Mouse (Mus musculus) MEL-GATA-1-ER (cell line): Measurements from ENCODE around the gene Cfdp1.
A peak's percentile ranks its signal among the peaks of the same experiment; 100 is the strongest.

Experiments used
- DNase-seq: peaks from one replicate; pipeline ENCODE4 v3.0.0-alpha.2; 2012; ENCODE audit warnings: low read depth; ENCODE audit errors: extremely low read depth

Gene Cfdp1

DNA sequence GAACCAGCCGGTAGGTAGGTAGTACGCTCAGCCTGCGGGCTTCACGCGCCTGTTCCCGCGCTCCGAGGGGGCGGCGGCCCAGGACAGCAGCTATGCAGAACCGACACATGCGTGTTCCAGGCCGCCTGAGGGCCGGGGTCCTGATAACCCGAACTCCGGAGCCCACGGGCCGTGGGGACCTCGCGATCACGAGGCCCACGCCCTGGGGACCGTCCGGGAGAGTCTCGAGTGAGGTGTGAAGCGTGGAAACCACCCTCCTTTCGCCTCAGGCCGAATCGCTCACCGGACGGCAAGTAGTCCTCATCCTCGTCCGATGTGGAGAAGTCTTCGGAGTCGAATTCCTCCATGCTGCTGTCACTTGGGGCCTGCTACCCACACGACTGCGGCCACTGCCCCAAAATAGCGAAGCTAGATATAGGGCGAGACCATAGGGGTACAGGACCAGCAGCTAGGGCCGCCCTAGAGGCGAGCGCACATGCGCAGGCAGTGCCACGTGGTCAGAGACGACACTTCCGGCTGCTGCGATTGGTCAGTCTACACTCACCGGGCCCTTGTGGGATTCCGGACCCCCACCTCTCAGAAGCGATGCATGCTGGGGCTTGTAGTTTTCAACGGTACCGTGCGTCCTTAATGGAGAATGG lies at the start of gene Cfdp1:
Gene Cfdp1, minus strand, starts transcription at position 431 of the 641 bp plus-strand sequence.
- DNase-seq: peak; percentile 95

DNA sequence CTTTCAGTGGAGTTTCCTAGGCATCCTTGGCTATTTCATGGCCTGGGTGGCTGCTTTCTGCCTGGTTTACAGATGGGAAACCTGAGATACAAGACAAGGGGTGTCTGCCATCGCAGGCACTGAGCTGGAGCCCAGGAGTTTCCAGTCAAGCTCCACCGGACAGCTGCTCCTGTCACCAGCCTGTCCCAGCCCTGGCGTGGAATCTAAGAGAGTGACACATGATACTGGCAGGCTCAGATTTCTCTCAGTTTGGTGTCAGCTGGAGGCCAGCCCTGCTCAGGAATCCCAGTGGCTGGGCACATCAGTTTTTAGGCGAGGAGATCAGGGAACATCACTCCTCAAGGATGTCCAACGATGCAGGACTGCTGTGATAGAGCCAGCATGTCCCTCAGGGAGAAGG lies 48.0 kb upstream of the Cfdp1 start:
- DNase-seq: no peak

DNA sequence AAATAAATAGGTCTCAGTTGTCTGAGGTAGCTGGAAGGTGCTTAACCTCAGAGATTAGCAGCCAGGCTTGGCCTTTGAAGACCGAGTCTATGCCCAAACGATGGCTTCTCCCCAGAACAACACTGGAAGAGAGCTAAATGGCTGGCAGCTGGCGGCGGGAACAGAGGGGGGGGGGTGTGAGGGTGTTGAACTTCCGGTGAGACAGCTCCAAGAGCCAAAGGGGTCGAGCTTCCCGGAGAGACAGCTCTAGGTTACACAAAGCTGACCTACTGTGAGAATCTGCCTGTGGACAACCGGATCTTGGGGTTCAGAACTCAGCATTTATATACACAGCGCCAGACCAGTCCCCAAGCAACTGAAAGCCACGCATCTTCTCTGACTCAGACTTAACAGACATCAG lies 44.5 kb upstream of the Cfdp1 start:
- DNase-seq: no peak

DNA sequence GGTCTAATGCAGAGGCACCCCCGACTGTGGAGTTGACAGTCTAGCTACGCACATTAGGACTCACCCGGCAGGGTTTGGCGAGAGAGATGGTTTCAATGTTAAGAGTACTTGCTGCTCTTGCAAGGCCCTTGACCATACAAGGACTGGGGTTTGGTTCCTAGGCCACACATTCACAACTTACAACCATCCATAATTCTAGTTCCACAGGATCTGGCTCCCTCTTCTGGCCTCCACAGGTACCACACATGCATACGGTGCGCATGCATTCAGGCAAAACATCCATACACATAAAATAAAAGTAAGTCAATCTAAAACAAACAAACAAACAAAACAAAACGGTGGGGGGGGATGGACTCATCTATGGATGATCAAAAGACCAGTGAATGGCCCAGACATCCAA lies 40.9 kb upstream of the Cfdp1 start:
- no peak for DNase-seq

DNA sequence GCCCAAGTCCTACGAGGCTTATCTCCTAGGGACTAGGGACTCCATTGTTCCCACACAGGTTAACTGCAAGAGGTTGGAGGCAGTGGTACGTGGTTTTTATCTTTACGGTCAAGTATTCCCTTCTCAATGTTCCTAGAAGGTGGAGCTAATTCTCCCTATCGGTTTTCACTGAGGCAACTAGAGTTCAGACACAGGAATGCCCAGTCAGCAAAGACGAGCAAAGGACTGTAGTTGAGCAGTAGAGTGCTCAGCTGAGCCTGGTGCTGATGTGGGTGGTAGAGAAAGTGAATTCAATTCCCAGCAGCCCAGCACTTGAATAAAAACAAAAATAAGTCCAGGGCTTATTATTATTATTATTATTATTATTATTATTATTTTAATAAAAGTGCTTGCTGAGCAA lies 38.5 kb upstream of the Cfdp1 start:
- no peak for DNase-seq

DNA sequence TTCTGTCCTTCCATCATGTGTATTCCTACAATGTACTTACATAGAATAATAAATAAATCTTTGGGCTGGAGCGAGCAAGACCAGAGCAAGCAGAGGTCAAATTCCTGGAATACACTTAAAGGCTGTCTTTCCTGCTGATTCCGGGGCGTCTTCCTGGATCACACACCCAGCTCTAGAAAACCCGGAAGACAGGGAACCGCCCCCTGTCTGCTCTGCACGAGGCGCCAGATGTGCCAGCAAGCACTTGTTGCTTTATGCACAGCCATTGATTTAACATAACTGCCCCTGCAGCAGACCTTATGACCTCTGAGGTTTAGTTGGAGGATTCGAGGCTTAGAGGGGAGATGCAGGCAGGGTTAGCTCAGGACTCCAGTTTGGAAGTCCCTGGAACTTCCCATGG lies 37.9 kb upstream of the Cfdp1 start:
- no peak for DNase-seq

DNA sequence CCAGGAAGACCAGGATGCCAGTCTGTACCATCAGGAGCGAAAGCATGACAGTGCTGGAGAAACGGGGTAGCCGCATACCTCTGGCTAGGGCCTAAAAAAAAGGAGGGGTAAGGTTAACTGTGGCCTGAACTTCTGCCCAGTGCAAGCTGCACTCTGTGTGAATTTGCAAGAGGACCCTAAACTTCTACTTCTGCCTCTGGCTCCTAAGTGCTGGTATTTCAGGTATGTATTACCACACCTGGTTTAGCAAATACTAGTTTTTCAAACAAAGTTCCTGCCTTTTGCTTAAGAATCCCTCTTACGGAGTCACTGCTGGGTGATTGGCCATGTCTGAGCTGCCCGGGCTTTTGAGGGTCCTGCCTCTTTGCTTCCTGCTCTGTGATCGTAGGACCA lies 36.8 kb upstream of the Cfdp1 start:
- DNase-seq: no peak

DNA sequence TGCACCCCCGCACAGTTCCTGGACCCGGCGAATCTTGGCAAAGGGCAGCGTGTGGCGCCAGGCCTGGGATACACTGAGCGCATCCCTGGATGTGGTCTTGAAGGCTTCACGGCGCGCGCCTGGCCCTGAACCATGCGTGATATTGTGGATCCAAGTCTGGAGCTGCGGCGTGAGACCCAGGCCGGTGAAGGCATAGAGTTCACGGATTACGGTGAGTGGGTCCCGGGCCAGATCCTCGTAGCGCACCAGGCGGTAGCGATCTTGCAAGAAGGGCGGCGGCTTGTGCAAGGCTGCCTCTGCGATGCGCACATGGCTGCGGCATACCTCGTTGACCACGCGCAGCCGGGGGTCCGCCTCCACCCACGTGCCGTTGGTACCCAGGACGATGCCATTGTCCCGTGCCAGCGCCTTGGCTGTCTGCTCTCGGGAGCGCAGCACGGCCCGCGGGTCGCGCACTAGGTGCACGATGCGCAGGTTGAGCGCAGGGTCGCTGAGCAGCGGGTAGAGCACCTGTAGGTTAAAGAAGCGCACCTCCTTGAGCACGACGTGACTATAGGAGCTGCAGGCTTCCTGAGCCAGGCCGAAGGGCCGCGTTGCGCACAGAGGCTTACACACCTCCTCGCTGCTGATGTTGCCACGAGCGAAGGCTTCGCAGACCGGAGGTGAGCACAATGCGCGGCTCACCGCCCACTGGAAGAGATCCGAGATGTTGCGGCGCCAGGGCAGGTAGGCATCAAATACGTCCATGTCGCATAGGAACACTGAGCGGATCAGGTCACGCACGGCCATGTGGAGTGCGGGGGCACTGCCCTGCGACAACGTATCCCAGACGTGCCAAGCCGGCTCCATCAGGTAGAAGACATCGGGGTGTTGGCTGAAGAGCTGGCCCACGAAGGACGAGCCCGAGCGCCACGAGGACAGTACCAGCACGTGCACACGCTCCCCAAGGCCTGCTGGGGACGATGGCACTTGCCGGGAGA lies 36.1 kb upstream of the Cfdp1 start:
- no peak for DNase-seq

DNA sequence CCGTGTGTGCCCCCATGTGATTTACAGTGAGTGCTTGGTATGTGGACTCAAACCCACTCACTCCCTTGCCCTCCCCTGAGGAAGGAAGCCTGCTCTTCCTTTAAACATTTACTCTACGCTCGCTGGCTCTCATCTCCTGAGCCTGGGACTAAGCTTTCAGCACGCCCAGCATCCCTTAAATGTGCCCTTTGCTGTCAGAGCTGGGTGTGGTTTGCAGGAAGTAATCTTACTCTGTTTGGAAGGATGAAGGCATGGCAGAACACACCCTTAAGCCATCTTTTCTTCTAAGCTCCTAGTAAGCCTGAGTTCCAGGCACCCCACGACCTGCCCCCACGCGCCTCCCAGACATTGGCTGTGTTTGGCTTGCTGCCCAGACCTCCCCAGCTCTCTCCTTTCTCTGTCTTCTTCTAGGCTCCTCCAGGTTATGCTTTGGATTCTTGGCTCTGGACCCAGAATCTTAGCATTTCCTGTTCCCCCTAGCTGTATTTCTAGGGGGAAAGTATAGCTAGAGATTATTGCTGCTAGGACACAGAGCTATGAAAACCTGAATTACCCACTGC lies 34.1 kb upstream of the Cfdp1 start:
- DNase-seq: no peak

DNA sequence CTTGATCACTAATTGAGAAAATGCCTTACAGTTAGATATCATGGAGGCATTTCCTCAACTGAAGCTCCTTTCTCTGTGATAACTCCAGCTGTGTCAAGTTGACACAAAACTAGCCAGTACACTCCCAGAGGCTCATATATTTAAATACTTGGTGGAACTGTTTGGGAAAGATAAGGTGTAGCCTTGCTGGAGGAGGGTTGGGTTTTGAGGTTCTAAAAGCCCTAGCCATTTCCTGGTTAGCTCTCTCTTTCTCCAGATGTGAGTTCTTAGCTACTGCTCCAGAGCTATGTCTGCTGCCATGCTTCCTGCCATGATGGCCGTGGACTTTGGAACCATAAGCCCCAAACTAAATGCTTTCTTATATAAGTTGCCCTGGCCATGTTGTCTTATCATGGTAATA lies 33.4 kb upstream of the Cfdp1 start:
- peak; percentile 93 for DNase-seq

DNA sequence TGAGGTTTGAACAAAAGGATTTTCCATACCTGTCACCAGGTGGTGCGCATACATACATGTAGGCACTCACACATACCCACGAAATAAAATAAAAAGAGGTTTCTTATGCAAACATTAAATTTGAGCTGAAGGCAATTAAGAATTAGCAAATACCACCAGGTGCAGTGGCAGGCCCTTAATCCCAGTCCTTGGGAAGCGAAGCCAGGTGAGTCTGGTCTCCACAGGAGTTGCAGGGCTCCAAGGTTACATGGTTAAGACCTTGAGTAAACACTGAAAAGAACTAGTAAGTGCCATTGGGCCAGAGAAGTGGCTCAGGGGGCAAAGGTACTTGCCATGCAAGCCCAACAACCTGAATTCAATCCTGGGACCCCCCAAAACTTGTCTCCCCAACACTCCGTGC lies 29.5 kb upstream of the Cfdp1 start:
- DNase-seq: no peak

DNA sequence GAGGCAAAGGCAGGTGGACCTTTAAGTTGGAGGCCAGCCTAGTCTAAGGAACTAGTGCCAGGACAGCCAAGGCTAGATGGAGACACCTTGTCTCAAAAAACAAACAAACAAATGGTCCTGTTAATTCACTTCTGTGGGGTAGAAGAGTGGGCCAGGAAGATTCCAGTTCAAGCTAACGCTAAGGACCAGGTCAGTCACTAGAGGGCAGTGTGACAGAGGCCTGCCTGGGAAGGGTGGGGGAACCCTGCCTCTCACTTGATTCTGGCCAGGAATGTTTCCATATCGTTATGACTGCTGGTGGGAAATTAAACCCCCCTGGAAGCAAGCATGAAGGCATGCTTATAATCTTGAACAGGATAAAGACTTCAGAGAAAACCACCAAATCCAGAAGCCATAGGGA lies 27.5 kb upstream of the Cfdp1 start:
- no peak for DNase-seq

DNA sequence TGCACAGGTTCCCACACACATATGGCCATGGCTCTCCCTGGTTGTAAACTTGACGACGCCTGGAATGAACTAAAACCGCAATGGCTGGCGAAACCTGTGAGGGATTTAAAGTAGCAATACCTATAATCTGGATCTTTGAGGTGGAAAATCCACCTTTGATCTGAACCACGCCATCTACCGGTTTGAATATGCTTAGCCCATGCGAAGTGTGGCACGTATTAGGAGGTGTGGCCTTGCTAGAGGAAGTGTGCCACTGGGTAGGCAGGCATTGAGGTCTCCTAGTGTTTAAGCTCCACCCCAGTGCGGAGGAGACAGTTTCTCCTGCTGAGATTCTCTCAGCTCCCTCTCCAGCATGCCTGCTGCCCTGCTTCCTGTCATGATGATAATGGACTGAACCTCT lies 23.6 kb upstream of the Cfdp1 start:
- DNase-seq: no peak

DNA sequence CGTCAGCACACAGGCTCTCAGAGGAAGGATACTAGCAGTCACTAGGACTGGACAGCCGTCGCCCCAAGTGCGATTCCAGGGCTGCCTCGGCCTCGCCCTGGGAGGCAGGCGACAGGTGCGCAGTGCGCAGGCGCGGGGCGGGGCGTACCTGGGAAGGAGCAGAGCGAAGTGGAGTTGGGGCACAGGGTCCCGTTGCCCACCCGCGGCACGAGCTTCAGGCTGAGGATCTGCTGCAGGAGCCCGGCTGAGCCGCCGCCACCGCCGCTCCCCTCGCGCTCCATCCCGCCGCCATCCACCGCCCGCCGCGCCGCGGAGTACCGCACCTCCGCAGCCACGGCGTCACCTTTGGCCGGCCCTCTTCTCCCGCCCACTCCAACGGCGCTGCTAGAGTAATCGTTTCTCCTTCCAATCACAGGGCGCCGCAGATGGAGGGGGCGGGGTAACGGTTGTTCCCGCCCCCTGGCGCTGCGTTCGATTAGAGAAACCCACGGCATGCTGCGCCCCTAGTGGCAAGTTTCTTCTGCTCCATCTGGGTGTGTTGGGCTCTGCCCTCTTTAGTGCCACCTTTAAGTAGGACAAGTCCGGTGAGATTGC lies 22.4 kb upstream of the Cfdp1 start, which contains the start of gene Tmem170:
Gene Tmem170, minus strand, starts transcription at position 396 of the 594 bp plus-strand sequence.
- peak; percentile 91 for DNase-seq

DNA sequence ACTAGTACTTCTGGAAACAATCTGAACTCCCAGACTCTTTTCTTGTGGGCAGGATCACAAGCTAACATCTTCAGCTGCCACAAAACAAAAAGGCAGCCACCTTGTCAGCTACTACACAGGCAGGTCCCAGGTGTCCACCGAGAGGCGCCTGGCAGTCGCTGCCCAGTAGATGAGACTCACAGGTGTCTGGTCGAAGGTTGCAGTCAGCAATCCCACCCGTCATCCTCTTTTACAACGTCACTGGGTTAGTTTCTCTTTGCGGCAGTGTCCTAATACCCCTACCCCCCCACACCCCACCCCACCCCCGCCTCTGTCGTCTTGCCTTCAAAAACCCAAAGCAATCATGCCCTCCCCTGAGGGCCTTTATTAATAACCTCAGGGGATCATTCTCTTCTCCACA lies 21.7 kb upstream of the Cfdp1 start:
- DNase-seq: no peak

DNA sequence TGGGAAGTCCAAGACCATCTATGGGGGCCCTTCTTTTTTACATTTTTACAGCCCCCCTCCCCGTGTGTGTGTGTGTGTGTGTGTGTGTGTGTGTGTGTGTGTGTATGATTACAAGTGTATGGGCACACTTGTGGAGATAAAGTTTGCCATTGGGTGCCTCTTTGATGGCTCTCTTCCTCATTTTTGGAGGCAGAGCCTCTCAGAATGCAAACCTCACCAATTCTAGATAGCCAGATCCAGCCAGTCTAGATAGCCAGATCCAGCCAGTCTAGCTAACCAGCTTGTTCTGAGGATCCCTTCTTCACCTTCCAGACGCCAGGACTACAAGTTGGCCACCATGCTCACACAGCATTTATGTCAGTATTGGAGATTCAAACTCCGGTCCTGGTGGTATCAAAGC lies 17.2 kb upstream of the Cfdp1 start:
- DNase-seq: peak; percentile 73

DNA sequence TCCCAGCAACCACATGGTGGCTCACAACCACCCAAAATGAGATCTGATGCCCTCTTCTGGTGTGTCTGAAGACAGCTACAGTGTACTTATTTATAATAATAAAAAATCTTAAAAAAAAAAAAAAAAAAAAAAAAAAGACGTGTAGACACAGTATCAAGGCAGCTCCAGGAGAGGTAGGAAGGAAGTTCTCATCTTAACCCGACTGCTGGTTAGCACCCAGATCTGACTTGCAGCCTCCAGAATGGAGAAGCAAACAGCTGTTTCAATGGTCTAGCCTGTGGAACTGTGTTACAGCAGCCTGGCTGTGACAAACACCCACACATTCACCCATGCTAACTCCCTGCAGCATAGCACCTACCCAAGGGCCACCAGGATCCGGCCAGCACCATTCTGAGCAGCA lies 16.3 kb upstream of the Cfdp1 start:
- no peak for DNase-seq

DNA sequence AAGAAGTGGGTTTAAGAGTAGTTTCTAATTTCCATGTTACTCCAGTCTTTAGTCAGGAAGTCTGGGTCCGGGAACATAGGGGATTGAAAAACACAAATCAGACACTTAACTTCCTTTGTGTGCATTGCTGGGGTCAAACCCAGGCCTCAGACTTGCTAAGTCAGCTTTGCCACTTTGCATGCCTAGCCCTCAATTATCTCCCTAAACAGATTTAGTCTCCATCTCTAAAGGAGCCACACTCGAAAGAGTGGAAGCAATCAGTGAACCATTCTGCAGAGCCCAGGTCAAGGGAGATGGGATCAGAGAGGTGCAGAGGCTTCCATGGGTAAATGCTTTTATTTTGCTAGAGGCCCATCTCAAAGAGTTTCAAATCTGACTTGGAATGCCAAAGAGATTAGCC lies 14.6 kb upstream of the Cfdp1 start:
- no peak for DNase-seq

DNA sequence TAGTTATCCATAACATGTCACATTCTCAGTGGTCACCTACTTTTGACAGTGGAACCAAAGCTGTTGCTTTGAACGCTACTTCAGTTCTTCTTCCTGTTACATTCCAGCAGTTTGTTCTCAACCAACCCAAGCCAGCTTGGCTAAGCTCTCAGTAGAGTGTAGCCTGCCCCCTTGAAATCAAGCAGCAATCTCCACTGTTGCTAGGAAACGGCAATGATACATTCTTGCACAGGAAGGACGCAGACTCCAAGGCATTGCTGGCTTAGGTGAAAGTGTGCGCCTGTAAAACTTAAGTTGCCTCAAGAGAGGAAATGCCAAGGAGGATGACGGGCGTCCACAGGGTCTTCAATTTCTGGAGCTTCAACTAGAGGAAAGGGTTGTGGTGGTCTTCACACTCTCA lies 11.8 kb upstream of the Cfdp1 start:
- no peak for DNase-seq

DNA sequence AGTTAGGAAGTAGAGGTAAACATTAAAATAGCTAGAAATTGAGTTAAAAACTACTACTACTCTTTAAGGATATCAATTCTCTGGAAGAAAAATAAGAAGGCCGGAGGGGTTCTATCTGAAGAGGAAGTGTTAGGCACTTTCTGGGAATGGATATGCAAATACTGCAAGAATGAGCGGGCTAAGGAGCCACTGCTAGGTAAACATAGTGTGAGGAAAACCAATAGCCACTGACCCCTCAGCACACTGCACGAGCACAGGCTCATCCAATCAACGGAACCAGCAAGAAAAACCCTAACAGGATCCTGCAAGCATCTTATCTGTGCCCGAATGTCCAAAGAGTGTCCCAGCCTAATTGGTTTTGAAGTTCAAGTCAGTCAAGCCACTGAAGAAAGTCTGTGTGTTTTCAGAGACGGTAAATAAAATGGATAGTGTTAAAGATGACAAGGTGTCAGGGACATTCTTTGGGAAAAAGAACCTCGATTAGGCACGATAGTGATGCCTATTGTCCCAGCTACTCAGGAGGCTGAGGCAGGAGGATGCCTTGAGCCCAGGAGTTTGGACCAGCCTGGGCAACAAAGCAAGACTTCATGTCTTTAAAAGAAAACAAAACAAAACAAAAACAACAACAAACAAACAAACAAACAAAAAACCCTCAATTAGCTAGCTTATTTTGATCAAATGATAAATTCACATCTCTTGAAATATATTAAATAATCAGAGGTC lies 11.2 kb upstream of the Cfdp1 start:
- no peak for DNase-seq

DNA sequence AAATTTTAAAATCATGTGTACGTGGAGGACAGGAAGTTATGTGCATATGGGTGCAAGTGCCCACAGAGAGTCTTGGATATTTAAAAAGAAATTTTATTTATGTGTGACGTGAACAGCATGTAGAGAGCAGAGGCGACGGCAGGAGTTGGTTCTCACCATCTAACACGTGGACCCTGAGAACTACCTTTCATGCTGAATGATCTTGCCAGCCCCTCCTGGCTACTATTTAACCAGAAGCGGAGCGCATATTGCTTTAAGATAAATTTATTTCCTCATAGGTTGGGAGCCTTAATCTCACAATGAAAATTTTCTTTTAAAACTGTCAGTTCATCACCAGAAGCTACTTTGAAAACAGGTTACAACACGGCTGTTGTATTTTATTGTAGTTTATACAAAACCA lies 10.6 kb upstream of the Cfdp1 start:
- DNase-seq: no peak
